Mouse (Mus musculus): ENCODE data around the gene Mapt. TPM values are rescaled to one million over a fixed set of nuclear protein-coding genes. Genes with fewer than 3 reads are reported as not detected.
A peak's percentile ranks its signal among the peaks of the same experiment; 100 is the strongest.
"Not testable (repeated sequence)": the region's sequence is repeated elsewhere in the genome, so short reads cannot be mapped to it uniquely, and the experiment has no call there.

Mapt gene
- total and polyA plus RNA-seq, 2 experiments = 1.4 to 1.6 TPM

DNA sequence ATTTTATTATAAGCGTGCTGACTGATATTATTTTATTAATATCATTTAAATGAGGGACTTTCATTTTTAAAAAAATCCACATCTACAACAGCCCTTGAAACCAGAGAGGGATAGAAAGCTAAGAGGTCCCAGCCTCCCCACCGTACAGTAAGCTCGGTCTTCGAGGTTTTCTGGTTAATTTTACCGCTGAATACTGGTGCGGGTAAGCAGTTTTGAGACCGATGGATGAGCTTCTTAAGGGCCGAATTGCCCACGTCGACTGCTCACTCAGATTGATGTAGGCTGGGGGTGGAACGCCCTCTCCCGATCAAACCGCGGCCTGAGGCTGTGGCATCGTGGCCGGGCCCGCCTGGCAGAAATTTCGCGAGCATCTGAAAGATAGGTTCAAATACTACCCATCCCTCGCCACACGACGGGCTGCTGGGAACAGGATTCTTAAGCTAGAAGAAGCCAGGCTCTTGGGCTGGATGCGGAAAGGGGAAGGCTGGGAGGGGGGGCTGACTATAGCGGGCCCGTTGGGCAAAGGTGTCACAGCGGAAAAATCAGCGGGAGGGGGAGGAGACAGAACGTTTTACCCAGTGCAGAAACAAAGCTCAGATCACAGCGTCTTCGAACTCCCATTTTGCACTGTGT lies 2.5 kb downstream of the Mapt start:
- H3K27me3 ChIP-seq (ENCODE audit: control insufficient read depth, insufficient read depth, low read length) = peaks cover 15% of the 10 kb centered on the region
- WGBS = 15% methylated on average over 30 of the region's 30 CpGs
- H3K79me2 ChIP-seq (ENCODE audit: control insufficient read depth, insufficient read depth, low read length) = no peaks in the 10 kb centered on the region
- no peak overlapping the region for H3K9ac ChIP-seq (ENCODE audit: low read depth, low read length)
- H3K4me1 ChIP-seq (ENCODE audit: control insufficient read depth, insufficient read depth, low read length) = peaks cover 14% of the 10 kb centered on the region; the same call in 1 of the 2 replicates
- H3K4me3 ChIP-seq (ENCODE audit: insufficient read depth, low read depth, low read length) = no peak overlapping the region
- H3K36me3 ChIP-seq (ENCODE audit: control insufficient read depth, insufficient read depth, low read length) = no peaks in the 10 kb centered on the region
- DNase-seq (ENCODE audit: extremely low read depth, low read depth, low spot score) = no peak
- TF ChIP-seq CTCF (IDR thresholded peaks at IDR 0.05; ENCODE audit: low read depth, low read length) (no peak), POLR2A (IDR thresholded peaks at IDR 0.05; ENCODE audit: extremely low read depth, insufficient read depth, low read length) (no peak)
- H3K27ac ChIP-seq (replicated peaks; ENCODE audit: insufficient read depth, low read depth, low read length) = no peak overlapping the region

DNA sequence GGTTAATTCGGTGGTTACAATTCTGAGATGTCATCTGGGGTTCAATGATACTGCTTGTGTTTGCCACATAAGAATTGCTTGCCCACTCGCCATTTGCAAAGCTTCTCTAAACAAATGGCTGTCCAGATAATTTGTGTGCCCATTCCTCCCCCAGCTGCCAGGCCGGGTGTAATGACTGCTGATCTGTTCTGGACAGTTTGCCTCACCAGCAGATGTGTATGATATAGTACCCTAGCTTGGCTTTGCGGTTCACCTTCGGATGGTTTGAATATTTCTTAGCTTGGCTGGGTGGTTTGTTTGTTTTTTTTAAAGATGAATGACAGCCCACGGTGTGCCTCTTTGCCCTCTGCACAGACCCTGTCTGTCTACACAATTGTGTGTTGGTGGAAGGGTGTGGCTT lies 3.5 kb downstream of the Mapt start:
- TF ChIP-seq CTCF (IDR thresholded peaks at IDR 0.05; ENCODE audit: low read depth, low read length) = no peak
- TF ChIP-seq POLR2A (IDR thresholded peaks at IDR 0.05; ENCODE audit: extremely low read depth, insufficient read depth, low read length) = no peak
- no peak for DNase-seq (ENCODE audit: extremely low read depth, low read depth, low spot score)
- Histone ChIP-seq H3K4me3 (ENCODE audit: insufficient read depth, low read depth, low read length) (no peak overlapping the region), H3K9ac (ENCODE audit: low read depth, low read length) (no peak overlapping the region), H3K27me3 (ENCODE audit: control insufficient read depth, insufficient read depth, low read length) (peaks cover 15% of the 10 kb centered on the region), H3K36me3 (ENCODE audit: control insufficient read depth, insufficient read depth, low read length) (no peaks in the 10 kb centered on the region), H3K4me1 (ENCODE audit: control insufficient read depth, insufficient read depth, low read length) (peaks cover 14% of the 10 kb centered on the region; the same call in 1 of the 2 replicates), H3K27ac (replicated peaks; ENCODE audit: insufficient read depth, low read depth, low read length) (no peak overlapping the region), H3K79me2 (ENCODE audit: control insufficient read depth, insufficient read depth, low read length) (no peaks in the 10 kb centered on the region)
- 56% methylated on average over 6 of the region's 6 CpGs for WGBS

- H3K27me3 ChIP-seq (ENCODE audit: control insufficient read depth, insufficient read depth, low read length) = peaks cover 15% of the 10 kb centered on the region
Measured at GRCm38 (mm10) chr11:104235881-104236280, 4.7 kb downstream of the Mapt start.

DNA sequence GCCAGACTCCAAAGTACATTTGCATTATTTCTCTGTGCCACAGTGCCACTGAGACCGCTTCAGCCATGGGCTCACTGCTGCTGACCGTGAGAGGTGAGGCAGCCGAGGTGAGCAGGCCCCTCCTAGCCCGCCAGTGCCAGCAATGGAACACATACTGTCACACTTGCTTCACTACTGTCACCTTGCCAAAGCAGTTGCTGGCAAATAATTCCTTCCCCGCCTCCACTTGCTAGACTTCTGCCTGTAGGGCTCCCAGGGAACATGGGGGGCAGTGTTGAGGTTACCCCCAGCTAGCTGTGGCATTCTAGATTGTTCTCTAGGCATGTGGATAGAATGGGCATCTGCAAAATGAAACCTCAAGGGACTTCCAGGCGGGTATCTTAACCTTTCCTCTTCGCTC lies 6.0 kb downstream of the Mapt start:
- H3K27me3 ChIP-seq (ENCODE audit: control insufficient read depth, insufficient read depth, low read length) = peaks cover 6% of the 10 kb centered on the region
- H3K27ac ChIP-seq (replicated peaks; ENCODE audit: insufficient read depth, low read depth, low read length) = no peak overlapping the region
- H3K9ac ChIP-seq (ENCODE audit: low read depth, low read length) = no peak overlapping the region
- TF ChIP-seq CTCF (IDR thresholded peaks at IDR 0.05; ENCODE audit: low read depth, low read length) (no peak), POLR2A (IDR thresholded peaks at IDR 0.05; ENCODE audit: extremely low read depth, insufficient read depth, low read length) (no peak)
- H3K4me1 ChIP-seq (ENCODE audit: control insufficient read depth, insufficient read depth, low read length) = peaks cover under 1% of the 10 kb centered on the region; the same call in 1 of the 2 replicates
- no peaks in the 10 kb centered on the region for H3K36me3 ChIP-seq (ENCODE audit: control insufficient read depth, insufficient read depth, low read length)
- H3K79me2 ChIP-seq (ENCODE audit: control insufficient read depth, insufficient read depth, low read length) = no peaks in the 10 kb centered on the region
- peak; percentile 18 for DNase-seq (ENCODE audit: extremely low read depth, low read depth, low spot score)
- WGBS = 51% methylated on average over 7 of the region's 7 CpGs
- H3K4me3 ChIP-seq (ENCODE audit: insufficient read depth, low read depth, low read length) = no peak overlapping the region

More at GRCm38 (mm10) chr11:104235881-104236280, 4.7 kb downstream of the Mapt start:
- Histone ChIP-seq H3K36me3 (ENCODE audit: control insufficient read depth, insufficient read depth, low read length) (no peaks in the 10 kb centered on the region), H3K27ac (replicated peaks; ENCODE audit: insufficient read depth, low read depth, low read length) (no peak overlapping the region), H3K9ac (ENCODE audit: low read depth, low read length) (no peak overlapping the region), H3K4me1 (ENCODE audit: control insufficient read depth, insufficient read depth, low read length) (peaks cover 8% of the 10 kb centered on the region; the same call in 1 of the 2 replicates), H3K79me2 (ENCODE audit: control insufficient read depth, insufficient read depth, low read length) (no peaks in the 10 kb centered on the region), H3K4me3 (ENCODE audit: insufficient read depth, low read depth, low read length) (no peak overlapping the region)
- 70% methylated on average over 2 of the region's 2 CpGs for WGBS
- no peak for TF ChIP-seq CTCF (IDR thresholded peaks at IDR 0.05; ENCODE audit: low read depth, low read length)
- TF ChIP-seq POLR2A (IDR thresholded peaks at IDR 0.05; ENCODE audit: extremely low read depth, insufficient read depth, low read length) = no peak
- DNase-seq (ENCODE audit: extremely low read depth, low read depth, low spot score) = no peak

DNA sequence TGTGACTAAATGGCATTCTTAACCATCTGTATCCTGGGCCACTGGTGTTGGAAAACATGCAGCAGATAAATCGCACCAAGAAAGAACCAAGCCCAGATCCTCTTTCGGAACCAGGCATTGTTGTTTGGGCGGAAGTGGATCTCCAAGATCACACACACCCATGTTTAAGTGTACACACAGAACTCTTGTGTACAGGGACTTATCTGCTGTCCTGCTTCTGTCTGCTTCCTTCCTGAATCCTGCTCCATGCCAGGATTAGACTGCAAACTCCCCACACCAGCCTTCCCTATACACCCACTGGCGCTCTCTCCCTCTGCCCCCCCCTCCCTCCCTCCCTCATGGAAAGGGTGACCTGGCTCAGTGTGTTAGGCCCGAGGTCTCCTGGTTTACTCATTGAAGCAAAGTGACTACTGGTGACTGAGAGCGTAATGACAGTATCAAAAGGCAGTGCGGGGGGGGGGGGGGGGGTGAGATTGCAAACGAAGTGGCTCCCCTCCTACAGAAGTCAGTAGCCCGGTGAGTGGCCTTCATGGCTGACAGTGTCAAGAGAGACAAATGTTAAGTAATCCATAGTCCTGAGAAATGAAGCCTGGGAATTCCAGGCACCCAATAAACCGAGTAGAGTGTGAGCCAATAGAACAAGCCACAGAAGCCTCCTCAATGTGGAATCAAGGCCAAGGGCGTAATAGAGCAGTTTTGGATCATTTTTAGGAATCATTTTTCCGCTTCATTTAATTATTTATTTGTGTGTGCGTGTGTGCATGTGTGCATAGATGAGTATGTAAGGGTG lies 7.0 kb downstream of the Mapt start:
- Histone ChIP-seq H3K36me3 (ENCODE audit: control insufficient read depth, insufficient read depth, low read length) (no peaks in the 10 kb centered on the region), H3K4me1 (ENCODE audit: control insufficient read depth, insufficient read depth, low read length) (no peaks in the 10 kb centered on the region; the same call in 1 of the 2 replicates), H3K27ac (replicated peaks; ENCODE audit: insufficient read depth, low read depth, low read length) (no peak overlapping the region), H3K9ac (ENCODE audit: low read depth, low read length) (no peak overlapping the region), H3K4me3 (ENCODE audit: insufficient read depth, low read depth, low read length) (no peak overlapping the region), H3K27me3 (ENCODE audit: control insufficient read depth, insufficient read depth, low read length) (no peaks in the 10 kb centered on the region; the same call in 1 of the 2 replicates), H3K79me2 (ENCODE audit: control insufficient read depth, insufficient read depth, low read length) (no peaks in the 10 kb centered on the region)
- TF ChIP-seq CTCF (IDR thresholded peaks at IDR 0.05; ENCODE audit: low read depth, low read length) = no peak
- no peak for TF ChIP-seq POLR2A (IDR thresholded peaks at IDR 0.05; ENCODE audit: extremely low read depth, insufficient read depth, low read length)
- DNase-seq (ENCODE audit: extremely low read depth, low read depth, low spot score) = peak; percentile 8
- 65% methylated on average over 13 of the region's 13 CpGs for WGBS

DNA sequence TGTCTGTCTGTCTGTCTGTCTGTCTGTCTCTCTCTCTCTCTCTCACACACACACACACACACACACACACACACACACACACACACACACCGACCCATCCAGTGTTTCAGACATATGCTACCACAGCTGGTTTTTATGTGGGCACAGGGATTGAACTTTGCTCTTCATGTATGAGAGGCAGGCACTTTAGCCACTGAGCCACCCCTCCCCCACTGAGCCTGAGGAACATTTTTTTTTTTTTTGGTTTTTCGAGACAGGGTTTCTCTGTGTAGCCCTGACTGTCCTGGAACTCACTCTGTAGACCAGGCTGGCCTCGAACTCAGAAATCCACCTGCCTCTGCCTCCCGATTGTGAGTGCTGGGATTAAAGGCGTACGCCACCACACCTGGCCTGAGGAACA lies 14.3 kb downstream of the Mapt start:
- H3K9ac ChIP-seq (ENCODE audit: low read depth, low read length); H3K27me3 ChIP-seq (ENCODE audit: control insufficient read depth, insufficient read depth, low read length); H3K27ac ChIP-seq (replicated peaks; ENCODE audit: insufficient read depth, low read depth, low read length); H3K4me3 ChIP-seq (ENCODE audit: insufficient read depth, low read depth, low read length); H3K4me1 ChIP-seq (ENCODE audit: control insufficient read depth, insufficient read depth, low read length); H3K36me3 ChIP-seq (ENCODE audit: control insufficient read depth, insufficient read depth, low read length); H3K79me2 ChIP-seq (ENCODE audit: control insufficient read depth, insufficient read depth, low read length); DNase-seq (ENCODE audit: extremely low read depth, low read depth, low spot score): not testable (repeated sequence)
- WGBS = 81% methylated on average over 6 of the region's 6 CpGs
